Mouse (Mus musculus) lung, adult 18-20 months (tissue): Measurements from ENCODE around the gene Gopc.
"Not testable (repeated sequence)": the region's sequence is repeated elsewhere in the genome, so short reads cannot be mapped to it uniquely, and the experiment has no call there.

Experiments
- DNase-seq, 2 experiments: peaks; one replicate each; pipeline ENCODE4 v3.0.0; 2022; ENCODE audit warnings: mixed read lengths in 2 of 2

The Gopc gene

GRCm38 (mm10) chr10:52293921-52294577 lies 87.9 kb downstream of the Gopc start:
- no peak for DNase-seq

GRCm38 (mm10) chr10:52292391-52292790 lies 89.5 kb downstream of the Gopc start:
- DNase-seq: not testable (repeated sequence)

GRCm38 (mm10) chr10:52289261-52289660 lies 92.7 kb downstream of the Gopc start:
- no peak for DNase-seq

- DNase-seq: no peak
Observed at GRCm38 (mm10) chr10:52287852-52288533, 93.9 kb downstream of the Gopc start.
